Mouse (Mus musculus) G1E (cell line): ENCODE results near the gene Gfpt1. TPM values are rescaled to one million over a fixed set of nuclear protein-coding genes. Genes with fewer than 3 reads are reported as not detected.

Source experiments
- ATAC-seq: 2 replicates; pipeline ENCODE4 v1.8.0; 2016; ENCODE audit warnings: mild to moderate bottlenecking; ENCODE audit not compliant: insufficient number of reproducible peaks, poor library complexity, low FRiP score, severe bottlenecking; ENCODE audit errors: extremely low read depth
- DNase-seq: peaks from one replicate; pipeline ENCODE4 v3.0.0; 2012; ENCODE audit warnings: low spot score
- H3K27me3 ChIP-seq: 2 replicates; pipeline ENCODE4 v1.6.1; 2012; ENCODE audit warnings: mild to moderate bottlenecking, low read length, inconsistent platforms; ENCODE audit not compliant: insufficient read depth
- H3K36me3 ChIP-seq: replicated peaks from 2 replicates; pipeline ENCODE3; 2012; ENCODE audit warnings: mild to moderate bottlenecking, inconsistent platforms
- H3K4me1 ChIP-seq: 2 replicates; pipeline ENCODE4 v1.6.1; 2012; ENCODE audit warnings: low read depth, low read length, inconsistent platforms, mixed read lengths; ENCODE audit not compliant: insufficient read depth
- H3K4me3 ChIP-seq: 2 replicates; pipeline ENCODE4 v1.5.1; 2012; ENCODE audit warnings: low read depth, mild to moderate bottlenecking, inconsistent platforms, low read length, moderate library complexity, mixed read lengths
- H3K9me3 ChIP-seq: replicated peaks from 2 replicates; pipeline ENCODE4 v1.6.1; 2012; ENCODE audit warnings: inconsistent platforms
- CTCF ChIP-seq: IDR thresholded peaks from 2 replicates; pipeline ENCODE4 v1.5.1; 2012; ENCODE audit warnings: low read depth, low read length, inconsistent platforms, mixed read lengths
- GATA1 ChIP-seq: IDR thresholded peaks from 2 replicates; pipeline ENCODE4 v1.6.1; 2012; ENCODE audit warnings: borderline replicate concordance, low read length, inconsistent platforms, mixed read lengths
- GATA2 ChIP-seq: IDR thresholded peaks from 2 replicates; pipeline ENCODE4 v1.6.1; 2012; ENCODE audit warnings: low read depth, low read length, inconsistent platforms, borderline replicate concordance
- POLR2AphosphoS5 ChIP-seq: IDR thresholded peaks from 2 replicates; pipeline ENCODE4 v1.6.1; 2012; ENCODE audit warnings: low read depth, low read length, inconsistent platforms; ENCODE audit not compliant: insufficient replicate concordance
- TAL1 ChIP-seq: conservative IDR thresholded peaks from 2 replicates; pipeline ENCODE4 v1.6.1; 2012; ENCODE audit warnings: low read depth, low read length, inconsistent platforms, mixed read lengths
- polyA plus RNA-seq: library from polyadenylated mRNA; stranded (reverse); fragments of >175 nt; gene quantifications from 2 replicates; pipeline ENCODE4 v1.2.3, GENCODE M21; 2012
- total RNA-seq, 2 experiments: library from RNA; stranded (forward) in 1 of 2; stranded (reverse) in 1 of 2; fragments of 200-1000 nt in 1 of 2; fragments of >200 nt in 1 of 2; fragmentation: Nextera tagmentation in 1 of 2; gene quantifications; 2 replicates each; pipeline ENCODE4 v1.2.3; 2014 to 2017

Gene Gfpt1
- total and polyA plus RNA-seq, 3 experiments = 78.7 to 196 (median 99.2) TPM

DNA sequence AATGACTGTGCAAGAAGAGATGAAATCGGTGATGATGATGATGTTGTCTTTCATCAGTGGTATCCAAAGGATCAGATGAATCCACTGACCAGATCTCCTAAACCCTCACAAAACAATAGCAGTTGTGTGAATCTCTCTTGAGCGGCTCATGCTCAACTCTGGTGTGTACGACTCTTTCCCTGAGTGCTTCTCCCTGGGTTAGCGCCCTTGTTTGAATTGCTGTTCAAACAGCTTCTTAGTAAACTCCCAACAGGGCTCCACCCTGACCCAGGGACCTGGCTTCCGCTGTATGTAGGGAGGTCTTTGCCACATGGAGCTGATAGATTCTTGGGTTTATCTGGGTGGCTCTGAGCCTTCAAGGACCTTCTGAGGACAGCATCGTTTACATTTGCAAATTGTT is 80.8 kb downstream of the Gfpt1 start:
- Histone ChIP-seq H3K27me3 (peaks cover 43% of the 10 kb centered on the region), H3K4me1 (no peaks in the 10 kb centered on the region), H3K4me3 (no peak overlapping the region), H3K9me3 (peaks cover 3% of the 10 kb centered on the region; the same call in 1 of the 2 replicates), H3K36me3 (no peaks in the 10 kb centered on the region)
- TF ChIP-seq GATA2 (no peak), TAL1 (no peak), CTCF (no peak), POLR2AphosphoS5 (no peak), GATA1 (no peak)
- ATAC-seq (no peak), DNase-seq (no peak)

DNA sequence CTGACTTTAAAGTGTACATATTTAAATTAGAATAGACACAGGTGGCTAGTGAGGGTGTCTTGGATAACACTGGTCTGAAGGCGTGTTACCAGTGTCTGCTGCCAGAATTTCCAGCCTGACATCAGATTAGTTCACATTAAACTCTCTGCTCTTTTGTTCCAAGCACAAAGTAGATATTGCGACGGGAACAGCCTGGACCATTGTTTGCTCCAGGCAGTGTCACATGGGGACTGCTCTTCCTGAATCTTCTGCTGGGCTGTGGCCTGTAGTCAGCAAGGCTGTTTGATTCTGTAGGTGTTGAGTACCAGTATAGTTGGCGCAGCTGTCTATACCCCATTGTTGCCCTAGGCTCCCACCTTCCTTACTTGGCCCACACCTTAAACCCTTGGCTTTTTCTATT is 81.3 kb downstream of the Gfpt1 start:
- DNase-seq = no peak
- no peak overlapping the region for H3K4me3 ChIP-seq
- no peak for ATAC-seq
- H3K36me3 ChIP-seq = no peaks in the 10 kb centered on the region
- no peaks in the 10 kb centered on the region for H3K4me1 ChIP-seq
- H3K9me3 ChIP-seq = peaks cover 3% of the 10 kb centered on the region; the same call in 1 of the 2 replicates
- no peak for TF ChIP-seq TAL1
- TF ChIP-seq POLR2AphosphoS5 = no peak
- no peak for TF ChIP-seq GATA2
- TF ChIP-seq GATA1 = no peak
- TF ChIP-seq CTCF = no peak
- peaks cover 47% of the 10 kb centered on the region for H3K27me3 ChIP-seq

- Histone ChIP-seq H3K4me3 (no peak overlapping the region), H3K27me3 (peaks cover 45% of the 10 kb centered on the region), H3K9me3 (peaks cover 5% of the 10 kb centered on the region; the same call in 1 of the 2 replicates), H3K4me1 (no peaks in the 10 kb centered on the region), H3K36me3 (no peaks in the 10 kb centered on the region)
- ATAC-seq (no peak), DNase-seq (no peak)
- TF ChIP-seq GATA1 (no peak), TAL1 (no peak), GATA2 (no peak), CTCF (no peak), POLR2AphosphoS5 (no peak)
Measured at GRCm38 (mm10) chr6:87127049-87127753, 84.6 kb downstream of the Gfpt1 start.

- ATAC-seq = no peak
- no peak overlapping the region for H3K4me3 ChIP-seq
- TF ChIP-seq CTCF (no peak), POLR2AphosphoS5 (no peak), GATA1 (no peak), GATA2 (no peak), TAL1 (no peak)
- peaks cover 43% of the 10 kb centered on the region for H3K27me3 ChIP-seq
- DNase-seq = no peak
- no peaks in the 10 kb centered on the region for H3K4me1 ChIP-seq
- no peaks in the 10 kb centered on the region for H3K36me3 ChIP-seq
- H3K9me3 ChIP-seq = peaks cover 5% of the 10 kb centered on the region; the same call in 1 of the 2 replicates
Measured at GRCm38 (mm10) chr6:87129861-87130260, 87.2 kb downstream of the Gfpt1 start.

DNA sequence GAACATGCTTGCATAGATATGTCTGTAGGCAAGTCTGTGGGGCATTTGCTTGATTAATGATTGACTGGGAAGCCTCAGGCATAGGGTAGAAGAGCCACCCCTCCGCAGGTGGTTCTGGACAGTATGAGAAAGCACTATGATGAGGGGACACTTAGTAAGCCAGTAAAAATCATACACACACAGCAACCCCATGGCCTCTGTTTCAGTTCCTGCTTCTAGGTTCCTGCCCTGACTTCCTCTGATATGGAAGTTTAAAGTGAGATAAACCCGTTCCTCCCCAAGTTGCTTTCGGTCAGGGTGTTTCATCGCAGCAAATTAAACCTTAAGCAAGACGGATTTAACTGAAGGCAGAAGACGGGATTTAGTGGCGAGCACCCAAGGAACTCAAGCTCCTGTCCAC is 88.0 kb downstream of the Gfpt1 start:
- no peak for ATAC-seq
- TF ChIP-seq GATA1 (no peak), CTCF (no peak), POLR2AphosphoS5 (no peak), GATA2 (no peak), TAL1 (no peak)
- H3K4me1 ChIP-seq = no peaks in the 10 kb centered on the region

GRCm38 (mm10) chr6:87131078-87131477 is 88.4 kb downstream of the Gfpt1 start:
- no peak for DNase-seq
- H3K36me3 ChIP-seq = no peaks in the 10 kb centered on the region
- ATAC-seq = no peak
- no peaks in the 10 kb centered on the region for H3K4me1 ChIP-seq
- no peak overlapping the region for H3K4me3 ChIP-seq
- TF ChIP-seq TAL1 (no peak), CTCF (no peak), GATA2 (no peak), GATA1 (no peak), POLR2AphosphoS5 (no peak)
- H3K9me3 ChIP-seq = peaks cover 5% of the 10 kb centered on the region; the same call in 1 of the 2 replicates
- H3K27me3 ChIP-seq = peaks cover 39% of the 10 kb centered on the region

More for the DNA sequence above, 88.0 kb downstream of the Gfpt1 start:
- Histone ChIP-seq H3K27me3 (peaks cover 40% of the 10 kb centered on the region), H3K4me3 (no peak overlapping the region), H3K9me3 (peaks cover 5% of the 10 kb centered on the region; the same call in 1 of the 2 replicates), H3K36me3 (no peaks in the 10 kb centered on the region)
- DNase-seq = no peak
